Comparison of ENCODE assay signal across 18 mouse cellular contexts in the genomic region with DNA sequence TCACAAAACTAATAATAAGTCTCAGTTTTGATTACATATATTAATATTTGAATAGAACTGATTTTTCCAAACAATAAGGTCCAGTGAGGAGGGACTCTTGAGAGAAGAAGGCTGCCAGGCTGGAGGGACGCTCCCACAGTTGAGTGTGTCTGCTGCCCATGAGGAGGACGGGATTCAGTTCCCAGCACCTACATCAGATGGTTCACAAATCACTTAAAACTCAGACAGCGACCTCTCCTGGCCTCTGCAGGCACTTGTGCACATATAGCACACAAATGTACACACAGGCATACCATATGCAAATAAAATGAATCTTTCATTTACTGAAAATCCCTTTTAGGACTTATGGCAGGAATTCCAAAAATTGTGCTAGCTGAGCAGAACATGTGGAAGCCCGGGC.
"Had no signal": no experiment of that assay in that cellular context is flagged by ENCODE, and none has a peak within 500 bp of the region (broad histone marks: within the 10 kb centered on the region; RNA-seq: fewer than 3 reads in every experiment).

No protein-coding gene starts in this region.

- H3K9me3 ChIP-seq: midbrain, embryonic 10.5 days; midbrain, embryonic 12.5 days; neural tube, embryonic 12.5 days; stomach, embryonic 15.5 days had no signal

- H3K9ac ChIP-seq: lung, embryonic 14.5 days; midbrain, embryonic 12.5 days; neural tube, embryonic 12.5 days; stomach, embryonic 15.5 days had no signal

- H3K27ac ChIP-seq: midbrain, embryonic 10.5 days; midbrain, embryonic 12.5 days; neural tube, embryonic 12.5 days; stomach, embryonic 15.5 days; stomach, postnatal 0 days had no signal

- H3K36me3 ChIP-seq: midbrain, embryonic 10.5 days; midbrain, embryonic 12.5 days; neural tube, embryonic 12.5 days; stomach, embryonic 15.5 days had no signal

- H3K4me1 ChIP-seq: midbrain, embryonic 10.5 days; midbrain, embryonic 12.5 days; neural tube, embryonic 12.5 days; stomach, embryonic 15.5 days had no signal

- H3K4me3 ChIP-seq: midbrain, embryonic 10.5 days; midbrain, embryonic 12.5 days; myocyte; neural tube, embryonic 12.5 days; stomach, embryonic 15.5 days had no signal

- H3K27me3 ChIP-seq: midbrain, embryonic 12.5 days; neural tube, embryonic 12.5 days; stomach, embryonic 15.5 days had no signal

- DNase-seq: lung, adult 18-20 months; lung, embryonic 14.5 days; lung, postnatal 10 days; lung, postnatal 4 days; midbrain, embryonic 14.5 days; retina, postnatal 1 day; right cerebral cortex, adult 18-20 months; right cerebral cortex, postnatal 25 days; right cerebral cortex, postnatal 4 days; thymus, adult 2 months; thymus, postnatal 25 days; thymus, postnatal 4 days had no signal
